Mouse (Mus musculus) adipocyte (in vitro differentiated cells): ENCODE results near the gene Rab15.
A peak's percentile ranks its signal among the peaks of the same experiment; 100 is the strongest.
"Not testable (repeated sequence)": the region's sequence is repeated elsewhere in the genome, so short reads cannot be mapped to it uniquely, and the experiment has no call there.

Experiments
- DNase-seq: peaks from one replicate; pipeline ENCODE4 v3.0.0-alpha.2; 2016; ENCODE audit warnings: low spot score

Gene Rab15

GRCm38 (mm10) chr12:76818908-76819307 lies 3.8 kb downstream of the Rab15 start:
- no peak for DNase-seq

- no peak for DNase-seq
Observed at GRCm38 (mm10) chr12:76818120-76818519, 4.6 kb downstream of the Rab15 start.

- no peak for DNase-seq
Observed at GRCm38 (mm10) chr12:76817176-76817575, 5.5 kb downstream of the Rab15 start.

- DNase-seq: no peak
Observed at GRCm38 (mm10) chr12:76816720-76817119, 6.0 kb downstream of the Rab15 start.

GRCm38 (mm10) chr12:76814120-76814519 lies 8.6 kb downstream of the Rab15 start:
- DNase-seq: no peak

- DNase-seq: no peak
Observed at GRCm38 (mm10) chr12:76813543-76813942, 9.2 kb downstream of the Rab15 start.

- DNase-seq: no peak
Observed at GRCm38 (mm10) chr12:76811006-76811405, 11.7 kb downstream of the Rab15 start.

GRCm38 (mm10) chr12:76810491-76810890 lies 12.2 kb downstream of the Rab15 start:
- no peak for DNase-seq

GRCm38 (mm10) chr12:76807796-76808195 lies 14.9 kb downstream of the Rab15 start:
- DNase-seq: no peak

GRCm38 (mm10) chr12:76805056-76805811 lies 17.5 kb downstream of the Rab15 start:
- DNase-seq: no peak

GRCm38 (mm10) chr12:76803700-76804252 lies 18.9 kb downstream of the Rab15 start:
- DNase-seq: peak; percentile 72

GRCm38 (mm10) chr12:76803028-76803427 lies 19.7 kb downstream of the Rab15 start:
- no peak for DNase-seq

GRCm38 (mm10) chr12:76798008-76798720 lies 24.5 kb downstream of the Rab15 start:
- no peak for DNase-seq

- no peak for DNase-seq
Observed at GRCm38 (mm10) chr12:76796938-76797539, 25.7 kb downstream of the Rab15 start.

GRCm38 (mm10) chr12:76795350-76795749 lies 27.4 kb downstream of the Rab15 start, which contains the start of gene Gpx2:
Gpx2 (minus strand) TSS chr12:76795554.
- DNase-seq: no peak

- DNase-seq: not testable (repeated sequence)
Observed at GRCm38 (mm10) chr12:76792540-76792939, 30.2 kb downstream of the Rab15 start.

- peak; percentile 20 for DNase-seq
Observed at GRCm38 (mm10) chr12:76790446-76791084, 32.1 kb downstream of the Rab15 start.

- no peak for DNase-seq
Observed at GRCm38 (mm10) chr12:76784056-76784619, 38.6 kb downstream of the Rab15 start.

GRCm38 (mm10) chr12:76780639-76781468 lies 41.9 kb downstream of the Rab15 start:
- no peak for DNase-seq

GRCm38 (mm10) chr12:76779951-76780350 lies 42.8 kb downstream of the Rab15 start:
- no peak for DNase-seq
